Mouse (Mus musculus): ENCODE measurements around the gene Opn3.

DNA sequence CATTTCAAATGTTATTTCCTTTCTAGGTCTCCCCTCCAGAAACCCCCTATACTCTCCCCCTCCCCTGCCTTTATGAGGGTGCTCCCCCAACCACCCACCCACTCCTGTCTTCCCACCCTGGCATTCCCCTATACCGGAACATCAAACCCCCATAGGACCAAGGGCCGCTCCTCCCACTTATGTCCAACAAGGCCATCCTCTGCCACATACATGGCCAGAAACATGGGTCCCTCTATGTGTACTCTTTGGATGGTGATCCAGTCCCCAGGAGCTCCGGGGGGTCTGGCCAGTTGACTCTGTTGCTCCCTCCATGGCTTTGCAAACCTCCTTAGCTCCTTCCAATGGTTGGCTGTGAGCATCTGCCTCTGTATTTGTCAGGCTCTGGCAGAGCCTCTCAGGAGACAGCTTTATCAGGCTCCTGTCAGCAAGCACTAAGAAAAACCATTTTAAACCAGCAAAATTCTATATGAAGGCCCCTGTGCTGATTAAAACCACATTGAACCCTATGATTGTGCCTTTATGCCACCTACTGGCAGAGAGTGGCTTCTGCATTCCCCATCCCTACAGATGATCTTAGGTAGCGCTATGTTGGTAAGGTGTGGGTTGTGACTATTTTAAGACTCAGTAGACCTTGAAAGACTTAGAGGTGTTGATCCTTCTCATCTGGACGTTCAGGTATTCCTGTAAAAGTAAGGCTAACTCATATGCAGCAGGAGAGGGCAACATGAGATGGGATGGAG is 23.7 kb downstream of the Opn3 start:
- TF ChIP-seq MAFK (IDR thresholded peaks at IDR 0.05; ENCODE audit: insufficient read depth, low read depth, low read length) (no peak), ZC3H11A (IDR thresholded peaks at IDR 0.05; ENCODE audit: borderline replicate concordance, low read depth, low read length) (no peak), CHD2 (IDR thresholded peaks at IDR 0.05; ENCODE audit: low read depth, low read length) (no peak)
